Mouse (Mus musculus): ENCODE measurements around the gene Jsrp1.

DNA sequence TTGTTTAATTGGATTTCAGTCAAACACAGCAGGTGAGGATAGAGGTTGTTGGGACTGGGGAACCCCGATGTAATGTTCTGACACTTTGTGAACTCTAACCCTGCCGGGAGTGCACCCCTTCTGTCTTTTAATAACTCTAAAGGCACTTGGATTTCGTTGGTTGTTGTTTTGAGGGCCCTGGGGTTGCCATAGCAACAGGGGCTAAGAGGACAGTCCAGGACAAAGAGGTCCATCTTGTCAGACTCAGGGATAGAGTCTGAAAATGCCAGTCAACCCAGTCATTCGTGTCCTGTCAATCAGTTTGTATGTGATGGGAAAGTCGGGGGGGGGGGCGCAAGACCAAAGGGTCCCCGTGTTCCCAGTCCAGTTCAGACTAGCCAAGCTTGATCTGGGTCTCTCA is 19.5 kb upstream of the Jsrp1 start:
- no peak for TF ChIP-seq CTCF (IDR thresholded peaks at IDR 0.05; ENCODE audit: low read depth)
- no peak for TF ChIP-seq EP300 (IDR thresholded peaks at IDR 0.05; ENCODE audit: low read depth)

All from liver, postnatal 0 days (tissue).